Mouse (Mus musculus): Measurements from ENCODE around the gene Trex1. TPM values are rescaled to one million over a fixed set of nuclear protein-coding genes. Genes with fewer than 3 reads are reported as not detected.

The Trex1 gene
- total RNA-seq, 2 experiments from 2014 or later: 13.4 to 13.7 TPM

DNA sequence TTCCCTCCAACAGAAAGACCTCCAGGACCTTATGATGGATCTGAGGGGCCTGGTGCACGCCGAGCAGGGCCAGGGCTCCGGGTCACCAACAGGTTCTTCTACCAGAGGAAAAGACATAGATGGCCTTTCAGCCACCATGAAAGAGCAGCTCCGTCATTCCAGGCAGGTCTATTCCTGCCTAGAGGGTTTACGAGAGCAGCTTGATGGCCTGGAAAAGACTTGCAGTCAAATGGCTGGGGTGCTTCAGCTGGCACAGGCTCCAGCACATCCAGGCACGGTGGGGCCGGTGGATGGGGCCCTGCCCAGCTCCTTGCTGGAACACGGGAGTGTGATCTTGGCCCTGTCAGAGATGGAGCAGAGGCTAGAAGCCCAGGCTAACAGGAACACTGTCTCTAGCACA is 32.3 kb upstream of the Trex1 start:
- DNase-seq (ENCODE audit: low spot score in 2 of 2): no peak

DNA sequence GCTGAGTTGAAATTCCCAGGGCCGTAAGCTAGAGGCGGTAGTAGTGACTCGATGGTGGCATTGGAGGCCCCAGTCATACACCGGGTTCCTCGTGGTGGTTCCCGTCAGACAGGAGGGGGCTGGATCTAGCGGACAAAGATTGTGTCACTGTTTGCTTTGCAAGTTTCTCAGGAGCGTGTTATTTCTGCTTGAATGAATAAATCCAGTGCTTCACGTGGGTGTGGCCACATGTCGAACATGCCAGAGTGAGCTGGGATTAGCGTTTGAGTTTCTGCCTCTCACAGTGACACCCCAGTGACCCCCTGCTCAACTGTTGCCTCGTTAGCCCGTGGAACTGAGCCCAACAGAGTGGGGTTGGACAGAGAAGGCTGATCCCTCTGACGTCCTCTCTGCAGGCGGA is 30.9 kb upstream of the Trex1 start:
- DNase-seq (ENCODE audit: low spot score in 2 of 2): no peak

DNA sequence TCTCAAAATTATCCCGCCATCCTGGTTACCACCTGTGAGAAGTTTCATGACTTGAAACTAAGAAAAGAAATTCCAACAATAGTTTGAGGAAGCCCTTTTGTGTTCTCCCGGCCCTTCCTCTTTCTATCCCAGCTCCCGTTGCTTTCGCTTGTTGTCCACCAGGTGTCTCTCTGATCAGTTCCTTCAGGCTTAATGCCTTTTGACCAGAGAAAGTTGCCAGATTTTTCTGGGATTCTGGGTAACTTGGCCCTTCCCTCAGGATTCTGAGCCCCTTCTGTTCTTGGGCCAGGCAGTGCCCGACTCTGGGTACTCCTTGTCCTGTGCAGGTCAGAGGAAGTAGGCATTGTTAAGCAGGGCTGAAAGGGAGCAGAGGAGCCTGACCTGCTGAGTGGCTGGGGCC is 28.5 kb upstream of the Trex1 start:
- DNase-seq (ENCODE audit: low spot score in 2 of 2): peak in 1 of 2 experiments; percentile 47

DNA sequence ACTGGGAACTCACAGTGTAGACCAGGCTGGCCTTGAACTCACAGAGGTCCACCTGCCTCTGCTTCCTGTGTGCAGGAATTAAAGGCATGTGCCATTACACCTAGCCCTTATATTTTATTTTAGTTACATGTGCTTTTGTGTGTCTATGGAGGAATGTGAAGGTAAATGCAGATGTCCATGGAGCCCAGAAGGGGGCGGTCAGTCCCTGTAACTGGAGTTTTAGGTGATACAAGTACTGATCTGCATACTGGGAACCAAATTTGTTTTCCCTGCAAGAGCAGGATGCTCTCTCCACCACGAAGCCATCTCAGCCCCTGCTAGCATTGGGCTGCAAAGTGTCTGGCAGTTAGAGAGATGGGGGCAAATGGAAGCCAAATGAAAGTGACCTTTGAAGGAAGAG is 25.4 kb upstream of the Trex1 start:
- no peak for DNase-seq (ENCODE audit: low spot score in 2 of 2)

DNA sequence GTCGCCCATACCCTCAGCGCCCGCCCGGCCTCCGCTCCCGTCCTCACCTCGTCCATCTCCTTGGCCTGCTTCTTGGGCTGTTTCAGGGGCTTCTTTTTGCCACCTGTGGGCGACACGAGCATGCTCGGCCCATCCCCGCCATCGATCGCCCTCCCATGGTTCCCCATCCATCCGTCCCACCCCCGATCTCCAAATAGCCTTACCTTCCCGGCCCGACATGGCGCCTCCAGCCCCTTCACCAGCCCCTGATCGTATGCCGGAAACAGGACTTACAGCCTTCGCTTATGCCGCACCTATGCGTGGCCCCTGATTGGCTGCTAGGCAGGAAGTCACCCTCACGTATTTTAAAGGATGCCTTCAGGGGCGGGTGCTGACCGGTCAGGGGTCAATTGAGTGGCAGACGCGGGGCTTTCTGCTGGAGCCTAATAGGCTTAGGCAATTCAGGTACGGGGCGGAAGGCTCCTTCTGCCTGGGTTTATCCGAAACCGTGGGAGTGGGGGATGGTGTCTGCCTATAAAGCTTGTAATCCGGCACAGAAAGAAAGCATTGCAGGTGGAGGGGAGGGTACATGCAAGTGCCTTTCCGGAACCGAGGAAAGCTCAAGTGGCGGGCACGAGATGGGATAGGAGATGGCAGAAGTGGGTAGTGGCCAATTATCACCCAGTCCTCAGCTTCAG is 22.7 kb upstream of the Trex1 start, which contains the start of the genes Ccdc51 and Tma7:
Gene Ccdc51, plus strand, starts transcription at position 370 of the 677 bp plus-strand sequence.
Gene Tma7, minus strand, starts transcription at position 464 of the 677 bp plus-strand sequence.
- peak; percentile 88 to 90 for DNase-seq (ENCODE audit: low spot score in 2 of 2)

DNA sequence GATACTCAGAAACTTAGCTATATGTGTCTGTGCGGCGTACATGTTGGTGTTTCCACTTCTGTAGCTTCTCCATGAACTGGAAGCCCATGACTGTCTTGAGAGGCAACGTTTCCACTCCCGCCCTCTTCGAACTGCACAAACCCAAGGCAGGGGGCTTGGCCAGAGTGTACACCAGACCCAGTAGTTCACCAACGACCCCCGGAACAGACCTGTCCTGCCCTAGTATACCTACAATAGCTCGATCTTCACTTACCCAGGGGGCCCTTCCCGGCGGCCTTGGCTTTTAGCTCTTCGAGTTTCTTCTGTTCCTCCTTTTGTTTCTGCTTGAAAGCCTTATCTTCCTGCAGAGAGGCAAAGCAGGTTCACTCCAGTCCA is 22.2 kb upstream of the Trex1 start:
- DNase-seq (ENCODE audit: low spot score in 2 of 2): no peak

DNA sequence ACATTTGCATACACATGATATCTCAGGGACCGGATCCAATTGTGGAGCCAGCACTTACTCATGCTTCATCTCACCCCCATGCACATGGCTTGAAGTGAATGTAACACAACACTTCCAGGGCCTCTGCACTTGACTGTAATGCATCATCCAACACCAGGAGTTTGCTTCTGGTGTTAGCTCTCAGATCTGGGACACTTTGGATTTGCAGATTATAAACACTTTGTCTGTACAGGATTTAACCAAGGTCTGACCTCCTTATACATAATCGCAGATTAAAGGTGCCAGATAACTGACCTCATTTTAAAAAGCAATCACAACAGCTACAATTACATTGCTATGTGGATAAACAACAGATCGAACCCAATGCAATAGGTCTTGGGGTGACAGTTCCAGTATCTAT is 21.0 kb upstream of the Trex1 start:
- no peak for DNase-seq (ENCODE audit: low spot score in 2 of 2)

DNA sequence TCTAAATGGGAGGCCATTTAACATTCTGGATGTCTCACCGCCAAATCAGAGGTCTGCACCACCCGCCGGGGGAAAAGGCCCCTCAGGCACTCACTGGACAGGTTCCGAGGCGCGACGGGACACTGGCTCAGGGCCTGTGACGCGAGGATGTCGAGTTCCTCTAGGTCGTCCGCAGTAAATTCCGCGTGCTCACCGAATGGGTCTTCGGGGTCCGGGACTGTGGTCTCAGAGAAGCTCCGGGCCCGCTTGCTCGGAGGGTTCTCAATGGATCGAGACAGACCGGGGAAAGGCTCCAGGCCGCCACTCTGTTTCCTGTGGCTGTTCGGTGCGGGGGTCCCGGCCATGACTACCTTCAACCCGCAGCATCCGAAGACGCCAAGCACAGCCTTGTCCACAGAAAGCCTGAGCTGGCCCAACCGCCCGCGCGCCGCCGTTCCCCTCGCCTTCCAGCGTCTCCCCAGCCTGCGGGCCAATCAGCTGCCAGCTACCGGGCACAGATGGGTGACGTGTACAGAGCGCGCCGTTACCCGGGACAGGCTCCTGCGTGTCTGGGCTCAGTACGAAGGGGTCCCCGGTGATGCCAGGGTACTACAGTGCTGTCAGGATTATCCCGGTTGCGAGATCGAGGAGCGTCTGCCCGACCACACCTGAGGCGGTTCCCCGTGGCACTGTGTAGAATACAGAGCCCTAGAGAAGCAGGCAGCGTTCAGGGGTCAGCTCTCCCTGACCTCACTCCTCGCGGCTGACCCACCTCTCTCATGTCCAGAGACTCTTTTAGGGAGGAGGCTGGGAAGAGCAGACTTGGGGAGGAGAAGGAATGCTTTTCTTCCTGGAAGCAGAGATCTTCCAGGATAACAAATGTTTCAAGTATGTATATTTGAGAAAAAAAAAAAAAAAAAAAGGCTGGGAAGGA is 14.4 kb upstream of the Trex1 start, which contains the start of gene Atrip:
Gene Atrip, minus strand, starts transcription at position 464 of the 913 bp plus-strand sequence.
- DNase-seq (ENCODE audit: low spot score in 2 of 2): peak; percentile 95 to 97

DNA sequence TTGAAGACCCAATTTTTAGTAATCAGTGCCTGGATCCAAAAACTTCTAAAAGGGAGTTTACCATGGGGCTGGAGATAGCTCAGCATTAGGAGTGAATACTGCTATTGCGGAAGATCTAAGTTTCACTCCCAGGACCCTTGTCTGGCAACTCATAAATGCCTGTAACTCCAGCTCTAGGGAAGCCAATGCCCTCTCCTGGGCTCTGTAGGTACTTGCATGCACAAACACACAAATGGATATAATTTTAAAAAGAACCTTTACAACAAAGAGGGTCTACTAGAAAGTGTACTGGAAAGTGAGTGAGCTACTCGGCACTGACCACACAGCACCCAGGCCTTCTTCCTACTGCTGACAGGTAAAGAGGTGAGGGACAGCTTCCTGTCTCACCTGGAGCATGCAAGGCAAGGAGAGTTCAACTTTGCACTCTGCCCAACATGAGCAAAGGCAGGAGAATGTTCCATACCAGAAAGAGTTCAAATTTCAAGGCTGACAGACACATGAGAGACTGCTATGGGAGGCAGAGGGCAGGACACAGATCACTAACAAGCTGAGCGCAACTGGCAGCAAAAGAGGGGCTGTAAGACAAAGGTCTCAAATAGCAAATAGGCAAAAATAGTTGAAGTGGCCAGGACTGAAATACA is 8.7 kb upstream of the Trex1 start:
- DNase-seq (ENCODE audit: low spot score in 2 of 2): no peak

DNA sequence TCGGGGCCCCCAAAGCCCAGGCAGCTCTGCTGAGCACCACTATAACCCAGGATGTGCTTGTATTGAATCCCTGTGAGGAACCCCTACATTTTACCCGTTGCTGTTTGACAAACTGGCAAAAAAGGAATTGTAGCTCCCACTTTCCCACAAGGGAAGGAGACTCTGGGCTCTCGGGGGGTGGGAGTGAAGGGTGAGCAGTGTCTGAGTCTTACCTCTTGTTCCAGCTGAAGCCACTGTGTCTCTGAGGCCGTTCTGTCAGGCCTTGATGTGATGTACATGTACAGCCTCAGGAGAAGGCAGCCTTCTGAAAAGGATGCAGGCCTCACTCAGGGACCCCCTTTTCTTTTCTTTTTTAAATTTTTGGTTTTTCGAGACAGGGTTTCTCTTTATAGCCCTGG is 1.4 kb upstream of the Trex1 start:
- no peak for DNase-seq (ENCODE audit: low spot score in 2 of 2)

DNA sequence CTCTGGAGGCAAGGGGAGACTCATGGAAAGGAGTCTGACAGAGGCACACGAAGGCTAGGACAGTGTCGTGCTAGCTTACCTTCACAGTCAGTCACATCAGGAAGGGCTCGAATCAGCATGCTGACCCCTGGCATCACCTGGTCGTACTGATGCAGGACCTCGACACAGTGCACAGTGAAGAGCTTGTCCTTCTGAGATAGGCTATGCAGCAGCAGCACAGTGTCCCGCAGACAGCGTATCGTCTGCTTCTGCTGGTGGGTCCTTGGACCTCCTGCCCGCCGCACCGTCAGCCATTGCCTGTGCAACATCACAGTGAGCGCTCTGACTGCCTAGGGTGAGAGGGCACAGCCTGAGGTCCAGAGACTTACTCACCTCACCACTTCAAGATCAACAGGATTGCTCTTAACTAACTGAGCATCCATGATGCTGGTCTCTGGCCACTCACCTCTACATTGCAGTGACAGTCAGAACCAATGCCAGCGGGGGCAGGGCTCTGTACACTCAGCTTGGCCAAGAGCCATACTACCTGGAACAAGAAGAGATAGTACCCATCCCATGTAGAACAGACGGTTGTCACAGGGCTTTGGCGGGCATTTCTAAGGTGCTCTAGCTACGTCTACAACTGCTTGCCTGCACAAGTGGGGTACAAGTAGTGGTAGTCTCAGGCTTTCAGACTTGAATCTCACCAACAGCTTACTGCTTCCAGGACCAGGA is 807 bp upstream of the Trex1 start:
- no peak for DNase-seq (ENCODE audit: low spot score in 2 of 2)

DNA sequence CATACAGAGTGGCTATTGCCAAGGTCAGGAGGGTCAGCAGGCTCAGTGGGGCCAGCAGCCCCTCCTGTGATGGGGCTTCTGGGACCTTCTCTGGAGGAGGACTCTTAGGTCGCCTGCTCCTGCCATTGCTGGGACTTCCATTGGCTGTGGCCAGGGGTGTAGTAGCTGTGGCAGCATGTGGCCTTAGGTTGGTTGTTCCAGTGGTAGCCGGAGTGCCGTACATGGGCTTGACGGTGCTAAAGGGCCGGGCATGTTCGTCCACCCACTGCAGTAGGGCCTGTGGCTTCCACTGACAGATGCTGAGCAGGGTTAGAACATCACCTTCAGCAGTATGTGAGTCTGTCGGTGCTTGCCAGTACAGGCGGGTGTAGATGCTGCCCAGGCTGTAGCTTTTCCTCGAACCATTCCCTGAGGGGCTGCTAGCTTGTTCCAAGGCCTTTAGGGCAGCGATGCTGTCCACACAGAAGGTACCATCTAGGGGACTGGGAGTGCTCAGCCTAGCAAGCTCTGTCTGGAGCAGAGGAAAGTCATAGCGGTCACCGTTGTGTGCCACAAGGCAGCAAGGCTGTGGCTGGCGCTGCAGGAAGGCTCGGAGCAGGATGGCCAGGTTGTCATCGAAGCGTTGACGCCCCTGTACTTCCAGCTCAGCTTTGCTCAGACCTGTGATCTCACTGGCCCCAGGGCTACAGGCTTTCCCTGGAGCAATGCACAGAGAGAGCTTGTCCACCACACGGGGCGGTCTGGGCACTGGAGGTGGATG is 1.3 kb downstream of the Trex1 start:
- no peak for DNase-seq (ENCODE audit: low spot score in 2 of 2)

DNA sequence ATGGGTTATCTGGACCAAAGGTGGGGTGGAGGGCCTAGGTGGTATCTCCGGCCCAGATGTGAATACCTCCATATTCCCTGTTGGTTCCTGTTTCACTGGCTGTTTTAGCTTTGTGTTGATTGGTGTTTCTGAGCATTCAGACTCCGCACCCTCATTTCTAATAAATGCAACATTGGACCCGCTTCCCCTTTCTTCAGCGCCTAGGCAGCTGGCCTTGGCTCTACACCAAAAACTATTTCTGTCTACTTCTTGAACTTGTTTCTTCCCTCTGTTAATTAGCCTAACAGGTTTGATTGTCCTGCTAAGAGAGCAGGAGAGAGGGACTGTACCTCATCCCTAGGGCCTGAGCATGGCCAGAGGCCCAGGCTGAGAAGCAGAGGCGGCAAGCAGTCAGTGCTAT is 2.0 kb downstream of the Trex1 start:
- no peak for DNase-seq (ENCODE audit: low spot score in 2 of 2)

DNA sequence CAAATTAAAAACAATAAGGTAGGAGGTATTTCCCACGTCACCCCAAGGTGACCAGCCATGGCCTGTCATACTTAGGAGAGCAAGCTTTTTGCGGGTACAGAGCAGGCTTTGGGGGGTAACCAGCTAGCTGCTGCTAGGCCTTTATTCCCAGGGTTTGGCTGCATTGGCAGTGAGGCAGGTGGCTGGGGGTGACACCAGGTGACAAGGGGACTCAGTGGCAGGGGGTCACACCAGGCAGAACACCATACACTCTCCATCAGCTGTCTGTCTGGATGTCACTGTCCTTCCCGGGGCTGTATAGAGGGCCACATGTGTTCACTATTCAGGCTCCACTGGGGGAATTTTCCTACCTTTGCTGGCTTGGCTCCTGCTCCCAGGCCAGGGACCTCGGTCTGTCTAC is 2.6 kb downstream of the Trex1 start:
- no peak for DNase-seq (ENCODE audit: low spot score in 2 of 2)

DNA sequence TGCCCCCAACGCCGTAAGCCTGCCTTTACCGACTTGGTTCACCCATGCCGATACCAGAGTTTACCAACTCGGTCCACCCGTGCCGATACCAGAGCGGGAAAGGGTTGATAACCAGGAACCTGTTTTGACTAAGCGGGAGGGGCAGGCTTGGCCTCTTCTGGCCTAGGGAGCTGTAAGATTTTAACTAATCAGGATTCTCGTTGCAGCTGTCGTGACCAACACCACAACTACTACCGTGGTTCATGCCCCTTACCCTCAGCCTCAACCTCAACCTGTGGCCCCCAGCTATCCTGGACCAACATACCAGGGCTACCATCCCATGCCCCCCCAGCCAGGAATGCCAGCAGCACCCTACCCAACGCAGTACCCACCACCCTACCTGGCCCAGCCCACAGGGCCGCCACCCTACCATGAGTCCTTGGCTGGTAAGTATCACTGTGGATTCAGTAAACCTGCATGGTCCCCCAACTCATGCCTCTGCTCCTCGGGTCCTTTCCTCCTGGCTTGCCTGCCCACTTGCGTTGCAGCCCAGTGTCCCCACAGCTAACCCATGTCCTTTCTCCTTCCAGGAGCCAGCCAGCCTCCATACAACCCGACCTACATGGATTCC is 3.3 kb downstream of the Trex1 start:
- DNase-seq (ENCODE audit: low spot score in 2 of 2): no peak

DNA sequence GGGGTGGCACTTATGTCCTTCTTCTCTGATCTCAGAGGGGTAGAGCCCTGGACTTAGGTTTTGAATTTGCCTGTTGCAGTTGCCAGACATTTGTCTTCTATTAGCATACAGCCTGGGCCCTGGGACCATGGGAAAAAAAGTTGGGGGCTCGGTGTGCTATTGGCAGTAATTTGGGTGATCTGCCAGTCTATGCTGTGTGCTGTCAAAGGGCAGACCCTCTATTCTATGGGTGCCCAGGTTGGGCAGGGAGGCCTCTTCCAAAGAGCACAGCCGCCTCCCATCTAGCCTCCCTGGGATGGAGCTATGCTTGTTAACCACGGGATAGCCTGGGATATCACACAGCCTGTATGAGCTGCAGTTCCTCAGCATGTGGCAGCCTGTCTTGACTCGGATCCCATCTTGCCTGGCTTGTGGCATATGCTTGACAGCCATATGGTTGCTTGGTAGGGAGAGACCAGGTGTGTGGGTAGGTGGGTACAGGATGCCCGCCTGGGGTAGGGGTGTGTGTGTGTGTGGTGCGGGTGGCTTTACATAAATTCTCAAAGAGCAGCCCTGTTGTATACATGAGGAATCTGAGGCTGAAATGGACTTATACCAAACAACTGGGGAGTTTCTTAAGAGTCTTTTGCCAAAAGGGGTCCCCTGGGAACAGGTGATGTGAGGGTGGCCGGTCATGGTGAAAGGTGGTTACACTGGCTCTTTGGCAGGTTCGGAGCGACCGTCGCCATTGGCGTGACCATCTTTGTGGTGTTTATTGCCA is 4.1 kb downstream of the Trex1 start:
- DNase-seq (ENCODE audit: low spot score in 2 of 2): no peak

DNA sequence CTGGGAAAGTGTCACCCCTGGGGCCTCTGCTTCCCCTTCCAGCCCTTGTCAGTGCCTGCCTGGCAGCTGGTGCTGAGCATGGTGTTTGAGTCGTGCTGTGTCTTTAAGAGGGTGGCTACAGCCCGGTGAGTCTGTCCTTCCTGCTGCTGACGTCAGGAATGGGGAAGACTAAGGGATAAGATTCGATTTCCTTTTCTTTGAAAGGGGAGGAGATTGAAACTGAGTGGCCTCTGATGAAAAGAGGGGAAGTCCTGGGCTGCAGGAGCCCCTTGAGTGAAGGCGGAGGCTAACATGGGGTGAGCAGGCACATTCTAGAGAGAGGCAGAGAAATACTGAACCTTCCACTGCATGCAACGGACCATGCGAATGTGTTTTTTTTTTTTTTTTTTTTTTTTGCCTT is 4.8 kb downstream of the Trex1 start:
- peak; percentile 61 to 72 for DNase-seq (ENCODE audit: low spot score in 2 of 2)

DNA sequence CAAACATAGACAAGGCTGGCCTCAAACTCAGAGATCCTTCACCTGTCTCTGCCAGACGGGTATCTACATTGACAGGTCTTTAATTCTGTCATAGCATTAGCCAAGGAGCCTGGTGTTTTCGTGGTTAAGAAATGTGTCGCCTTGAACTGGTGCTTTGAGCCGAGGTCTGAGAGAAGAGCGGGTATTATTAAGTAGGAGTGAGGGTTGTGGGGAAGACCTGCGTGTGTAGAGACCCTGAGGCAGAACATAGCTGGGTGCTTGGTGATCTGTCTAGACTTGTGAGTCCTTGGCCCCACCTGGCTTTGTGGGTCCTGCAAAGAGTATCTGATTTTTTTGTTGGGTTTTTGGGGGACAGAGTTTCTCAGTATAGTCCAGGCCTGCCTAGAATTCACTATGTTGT is 5.7 kb downstream of the Trex1 start:
- no peak for DNase-seq (ENCODE audit: low spot score in 2 of 2)

DNA sequence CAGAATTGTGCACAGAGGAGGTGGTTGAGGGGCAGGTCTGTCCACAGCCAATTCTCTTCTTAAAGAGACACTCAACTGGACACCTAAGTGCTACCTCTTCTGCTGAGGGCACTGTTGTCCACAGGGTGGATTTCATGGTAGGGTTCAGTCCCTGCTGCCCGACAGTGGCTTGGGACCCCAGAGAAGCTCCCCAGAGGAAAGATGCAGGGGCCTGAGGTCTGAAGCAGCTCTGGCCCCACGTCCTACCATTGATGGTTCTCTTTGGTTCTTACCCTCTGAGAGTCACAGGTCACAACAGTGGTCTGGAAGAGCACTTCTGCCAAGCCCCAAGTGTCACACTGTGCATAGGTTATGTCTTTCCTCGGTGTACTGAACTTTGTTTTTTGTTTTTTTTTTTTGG is 6.2 kb downstream of the Trex1 start:
- DNase-seq (ENCODE audit: low spot score in 2 of 2): no peak
